Mouse (Mus musculus) heart, postnatal 10 days (tissue): Measurements from ENCODE around the gene Zfp664. TPM values are rescaled to one million over a fixed set of nuclear protein-coding genes. Genes with fewer than 3 reads are reported as not detected.

Experiments
- DNase-seq, 2 experiments: peaks; one replicate each; pipeline ENCODE4 v3.0.0; 2021
- intact Hi-C: fragments of 180-260 bp; cut with DNase I; formaldehyde crosslinking; loops from one replicate; pipeline ENCODE4 v1.15.1; 2025
- total RNA-seq, 2 experiments: library from RNA; stranded (reverse); gene quantifications; 2 replicates each; pipeline ENCODE4 v1.2.3; 2021

The Zfp664 gene
- total RNA-seq, 2 experiments from 2014 or later = 57.6 to 58.7 TPM

GRCm38 (mm10) chr5:124912946-124913933 is 50.7 kb downstream of the Zfp664 start:
- intact Hi-C loops = no loop called here
- DNase-seq = no peak

GRCm38 (mm10) chr5:124919798-124920197 is 57.3 kb downstream of the Zfp664 start:
- intact Hi-C loops = no loop called here
- peak; percentile 64 to 67 for DNase-seq

- intact Hi-C loops = no loop called here
- no peak for DNase-seq
These were observed 58.9 kb downstream of the Zfp664 start for GRCm38 (mm10) chr5:124921410-124921809.

- intact Hi-C loops = no loop called here
- DNase-seq = peak; percentile 52 to 64
These were observed 60.2 kb downstream of the Zfp664 start for GRCm38 (mm10) chr5:124922356-124923352.

- intact Hi-C loops = no loop called here
- peak; percentile 45 to 66 for DNase-seq
These were observed 67.0 kb downstream of the Zfp664 start for GRCm38 (mm10) chr5:124929425-124930054.

GRCm38 (mm10) chr5:124930055-124930439 is 67.6 kb downstream of the Zfp664 start:
- intact Hi-C loops = no loop called here
- peak; percentile 70 for DNase-seq

- intact Hi-C loops = no loop called here
These were observed 68.1 kb downstream of the Zfp664 start for GRCm38 (mm10) chr5:124930603-124931002.

GRCm38 (mm10) chr5:124931076-124931475 is 68.6 kb downstream of the Zfp664 start:
- no peak for DNase-seq
- intact Hi-C loops = no loop called here

More at GRCm38 (mm10) chr5:124930603-124931002, 68.1 kb downstream of the Zfp664 start:
- no peak for DNase-seq

GRCm38 (mm10) chr5:124934558-124934957 is 72.1 kb downstream of the Zfp664 start:
- intact Hi-C loops = no loop called here
- peak in 1 of 2 experiments; percentile 24 for DNase-seq

GRCm38 (mm10) chr5:124943181-124943792 is 80.8 kb downstream of the Zfp664 start:
- intact Hi-C loops = loop anchor here (10.0 kb wide), 1 partner anchor 162 kb away; no protein-coding TSS in a partner anchor
- no peak for DNase-seq

GRCm38 (mm10) chr5:124943793-124944383 is 81.4 kb downstream of the Zfp664 start:
- intact Hi-C loops = loop anchor here (2.0 to 10.0 kb wide), 2 partner anchors 71 to 161 kb away; no protein-coding TSS in a partner anchor
- peak; percentile 58 to 81 for DNase-seq

GRCm38 (mm10) chr5:124944384-124944783 is 81.9 kb downstream of the Zfp664 start:
- DNase-seq = no peak
- intact Hi-C loops = loop anchor here (2.0 to 10.0 kb wide), 2 partner anchors 70 to 160 kb away; no protein-coding TSS in a partner anchor

GRCm38 (mm10) chr5:124945046-124945445 is 82.6 kb downstream of the Zfp664 start:
- intact Hi-C loops = loop anchor here (2.0 to 10.0 kb wide), 2 partner anchors 70 to 160 kb away; no protein-coding TSS in a partner anchor
- no peak for DNase-seq

- DNase-seq = no peak
- intact Hi-C loops = no loop called here
These were observed 88.3 kb downstream of the Zfp664 start for GRCm38 (mm10) chr5:124950623-124951278.

- no peak for DNase-seq
- intact Hi-C loops = no loop called here
These were observed 88.8 kb downstream of the Zfp664 start for GRCm38 (mm10) chr5:124951333-124951732.
